Mouse (Mus musculus) right cerebral cortex, postnatal 36 days (tissue): ENCODE measurements around the gene Ahcyl2.
"Not testable (repeated sequence)": the region's sequence is repeated elsewhere in the genome, so short reads cannot be mapped to it uniquely, and the experiment has no call there.

Experiments
- DNase-seq, 2 experiments: peaks; one replicate each; pipeline ENCODE4 v3.0.0; 2022; ENCODE audit warnings: low spot score in 2 of 2, mixed read lengths in 1 of 2

Gene Ahcyl2

DNA sequence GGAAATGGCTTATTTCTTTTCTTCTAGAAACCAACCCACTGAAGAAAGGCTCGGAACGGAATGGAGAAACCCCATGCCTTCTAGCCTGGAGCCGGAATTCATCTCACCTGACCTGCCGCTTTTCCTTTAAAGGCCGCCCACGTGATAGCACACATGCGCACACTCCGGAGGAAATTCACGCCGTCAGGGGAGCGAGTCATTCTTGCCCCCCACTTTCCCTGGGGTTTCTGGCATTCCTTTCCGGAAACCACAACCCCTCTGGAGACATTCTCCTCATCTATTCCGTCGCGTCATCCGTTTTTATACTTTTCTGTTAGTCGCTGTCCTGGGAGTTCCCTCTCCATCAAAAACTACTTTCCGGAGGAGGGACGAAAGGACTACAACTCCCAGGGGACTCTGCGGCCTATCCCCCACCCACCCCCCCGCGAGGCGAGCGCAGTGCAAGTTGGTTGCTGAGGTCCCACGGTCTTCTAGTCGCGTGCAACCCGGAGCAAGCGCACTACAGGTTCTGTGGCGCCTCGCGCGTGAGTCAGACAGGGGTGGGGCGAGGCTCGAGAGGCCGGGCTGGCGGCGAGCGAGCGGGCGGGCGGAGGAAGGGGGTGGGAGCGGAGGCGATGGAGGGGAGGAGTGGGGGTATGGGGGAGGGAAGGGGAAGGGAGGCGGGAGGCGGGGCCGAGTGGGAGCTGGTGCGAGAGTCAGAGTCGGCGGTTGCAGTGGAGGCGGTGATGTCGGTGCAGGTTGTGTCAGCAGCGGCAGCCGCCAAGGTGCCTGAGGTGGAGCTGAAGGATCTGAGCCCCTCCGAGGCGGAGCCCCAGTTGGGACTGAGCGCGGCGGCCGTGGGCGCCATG is at the start of gene Ahcyl2:
Gene Ahcyl2, plus strand, starts transcription at position 199 of the 848 bp plus-strand sequence.
- DNase-seq = peak; percentile 95 to 96

GRCm38 (mm10) chr6:29718894-29719329 is 48.9 kb upstream of the Ahcyl2 start:
- DNase-seq = peak; percentile 75

DNA sequence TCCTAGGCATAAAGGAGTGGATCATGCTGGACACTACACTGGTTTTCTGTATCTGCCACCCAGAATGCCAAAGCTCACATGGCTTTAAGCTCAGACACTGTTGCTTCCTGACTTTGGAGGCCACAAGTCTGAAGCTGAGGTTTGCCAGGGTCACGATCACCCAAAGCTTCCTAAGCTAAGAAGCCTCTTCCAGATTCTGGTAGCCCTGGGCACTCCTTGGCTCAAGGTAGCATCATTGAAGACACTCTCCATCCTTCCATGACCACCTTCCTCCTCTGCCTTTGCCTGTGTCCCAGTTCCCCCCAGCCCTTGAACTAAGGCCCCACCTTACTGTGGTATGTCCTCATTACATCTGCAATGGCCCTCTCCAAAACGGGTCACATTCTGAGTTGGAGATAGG is 45.9 kb upstream of the Ahcyl2 start:
- DNase-seq = no peak

- DNase-seq = no peak
These were observed 41.1 kb upstream of the Ahcyl2 start for GRCm38 (mm10) chr6:29726576-29727200.

- DNase-seq = no peak
These were observed 39.8 kb upstream of the Ahcyl2 start for GRCm38 (mm10) chr6:29728035-29728434.

GRCm38 (mm10) chr6:29729491-29729890 is 38.3 kb upstream of the Ahcyl2 start:
- no peak for DNase-seq

- no peak for DNase-seq
These were observed 32.5 kb upstream of the Ahcyl2 start, which contains the start of gene Smo for GRCm38 (mm10) chr6:29735336-29735688. Gene Smo (plus strand): TSS chr6:29735503.

GRCm38 (mm10) chr6:29735689-29736451 is 31.9 kb upstream of the Ahcyl2 start:
- no peak for DNase-seq

GRCm38 (mm10) chr6:29736610-29737458 is 31.0 kb upstream of the Ahcyl2 start:
- DNase-seq = no peak

GRCm38 (mm10) chr6:29751466-29752152 is 16.2 kb upstream of the Ahcyl2 start:
- DNase-seq = peak in 1 of 2 experiments; percentile 53

GRCm38 (mm10) chr6:29753336-29753735 is 14.5 kb upstream of the Ahcyl2 start:
- DNase-seq = no peak

- no peak for DNase-seq
These were observed 11.8 kb upstream of the Ahcyl2 start for GRCm38 (mm10) chr6:29756001-29756400.

GRCm38 (mm10) chr6:29756476-29756875 is 11.3 kb upstream of the Ahcyl2 start:
- no peak for DNase-seq

DNA sequence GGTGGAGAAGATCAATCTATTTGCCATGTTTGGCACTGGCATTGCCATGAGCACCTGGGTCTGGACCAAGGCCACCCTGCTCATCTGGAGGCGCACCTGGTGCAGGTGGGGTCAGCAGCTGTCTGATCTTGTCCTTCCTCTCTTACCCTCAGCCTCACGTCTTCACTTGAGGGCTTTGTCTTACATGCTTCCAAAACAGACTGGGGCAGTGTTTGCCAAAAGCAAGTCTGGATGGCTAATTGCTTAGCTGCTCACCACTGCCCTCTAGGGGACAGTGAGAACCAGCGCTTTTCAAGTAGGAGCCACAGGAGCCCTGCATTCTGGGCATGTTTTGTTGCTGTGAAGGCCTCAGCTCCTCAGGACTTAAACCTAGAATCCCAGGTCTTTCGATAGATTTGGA is 9.4 kb upstream of the Ahcyl2 start:
- peak in 1 of 2 experiments; percentile 60 for DNase-seq

DNA sequence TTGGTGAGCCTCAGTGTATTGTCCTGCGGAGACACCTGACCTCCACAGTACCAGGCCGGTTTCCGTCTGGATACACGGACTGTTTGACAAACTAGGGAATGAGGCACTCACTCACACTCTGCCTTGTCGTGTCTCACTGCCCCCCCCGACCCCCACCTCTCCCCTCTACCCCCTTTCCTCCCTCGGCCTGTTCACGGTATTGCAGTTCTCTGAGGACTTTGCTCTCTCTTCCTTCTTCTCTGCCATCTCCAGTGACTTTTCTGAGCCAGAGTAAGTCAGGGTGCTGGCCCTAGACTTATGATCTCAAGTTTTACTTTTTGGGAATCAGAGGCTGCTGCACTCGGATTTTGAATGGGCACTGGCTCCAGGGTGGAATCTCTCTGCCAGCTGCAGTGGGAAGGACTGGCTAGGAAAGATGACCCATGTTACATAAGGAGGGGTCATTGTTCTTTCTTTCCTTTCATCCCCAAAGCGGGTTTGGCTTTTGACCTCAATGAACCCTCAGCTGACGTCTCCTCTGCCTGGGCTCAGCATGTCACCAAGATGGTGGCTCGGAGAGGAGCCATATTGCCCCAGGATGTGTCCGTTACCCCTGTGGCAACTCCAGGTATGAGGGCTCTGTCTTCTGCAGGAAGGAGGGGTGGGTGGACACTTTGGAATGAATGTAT is 8.7 kb upstream of the Ahcyl2 start:
- DNase-seq = no peak

- DNase-seq = not testable (repeated sequence)
These were observed 7.4 kb upstream of the Ahcyl2 start for GRCm38 (mm10) chr6:29760397-29760796.

DNA sequence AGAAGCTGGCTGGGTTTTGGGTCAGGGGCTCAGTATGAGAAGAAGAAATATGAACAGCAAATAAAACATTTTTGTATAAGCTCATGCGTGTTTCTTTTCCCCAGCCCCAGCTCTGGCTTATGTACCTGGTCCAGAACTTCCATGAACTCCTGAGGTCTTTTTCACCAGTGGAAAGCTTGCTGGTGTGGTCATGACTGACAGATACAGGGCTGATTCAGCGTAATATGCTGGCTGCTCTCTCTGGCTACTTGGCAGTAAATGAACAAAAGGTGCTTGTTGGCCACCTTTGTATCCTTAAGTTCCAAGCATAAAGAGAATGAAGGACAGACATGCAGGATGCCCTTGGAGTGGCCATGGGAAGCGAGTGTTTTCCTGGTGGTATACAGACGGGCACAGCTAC is 6.5 kb upstream of the Ahcyl2 start:
- no peak for DNase-seq

DNA sequence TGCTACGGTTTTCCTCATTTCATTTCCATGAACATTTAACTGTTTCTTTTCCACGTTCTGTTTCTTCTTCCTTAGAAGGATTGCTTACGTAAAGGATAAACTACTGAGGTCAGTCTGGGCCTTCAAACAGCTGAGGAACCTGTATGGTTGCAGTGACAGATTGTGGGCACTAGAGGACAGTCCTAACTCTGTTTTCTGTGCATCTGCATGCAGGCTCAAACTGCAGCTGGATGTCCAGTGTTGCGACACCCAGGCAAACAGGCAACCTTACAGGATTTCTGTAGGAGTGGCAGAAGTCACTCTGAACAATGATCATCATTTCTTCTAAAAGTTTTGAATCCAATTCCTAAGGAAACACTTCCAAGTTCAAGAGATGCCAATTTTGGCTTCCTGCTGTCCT is 5.3 kb upstream of the Ahcyl2 start:
- no peak for DNase-seq

- no peak for DNase-seq
These were observed 937 bp upstream of the Ahcyl2 start for GRCm38 (mm10) chr6:29766874-29767273.

GRCm38 (mm10) chr6:29768791-29769441 is 1.1 kb downstream of the Ahcyl2 start:
- DNase-seq = no peak
